Comparison of ENCODE assay signal across 25 mouse cellular contexts in genomic region chr12:64976191-64976590, GRCm38 (mm10). TPM values are rescaled to one million over a fixed set of nuclear protein-coding genes. Genes with fewer than 3 reads are reported as not detected.
A peak's percentile ranks its signal among the peaks of the same experiment; 100 is the strongest.
DNase-seq lines count a peak whose midpoint lies in the region; ATAC-seq and TF ChIP-seq lines count a peak whose summit lies in the region.
"Had no signal": no experiment of that assay in that cellular context is flagged by ENCODE, and none has a peak within 500 bp of the region (broad histone marks: within the 10 kb centered on the region; RNA-seq: fewer than 3 reads in every experiment).

No protein-coding gene starts in this region.

- intact Hi-C loops in left cerebral cortex, postnatal 36 days (cut with DNase I): no loop called here

- H3ac ChIP-seq in C2C12 (ENCODE audit: control insufficient read depth, insufficient read length, low read depth): no peak overlapping the region

- in situ Hi-C loops in Patski (cut with MboI; ENCODE audit: low pct_unique_long_range_greater_than_20kb): no loop called here

- peaks cover 50% of the 10 kb centered on the region for H3K36me3 ChIP-seq in C2C12 (ENCODE audit: control insufficient read depth, insufficient read depth)

- H3K27me3 ChIP-seq in C2C12 (ENCODE audit: control insufficient read depth, insufficient read depth, insufficient read length): no peaks in the 10 kb centered on the region
- H3K27me3 ChIP-seq in Patski: no peaks in the 10 kb centered on the region
- H3K27me3 ChIP-seq: embryonic facial prominence, embryonic 12.5 days; embryonic facial prominence, embryonic 15.5 days; forebrain, embryonic 15.5 days; hindbrain, embryonic 13.5 days had no signal

- CTCF ChIA-PET in Patski (lab: Charles Lee): no interaction called here

- H3K4me3 ChIP-seq in C2C12 (ENCODE audit: insufficient read depth, poor library complexity, severe bottlenecking): no peak overlapping the region
- H3K4me3 ChIP-seq: embryonic facial prominence, embryonic 12.5 days; embryonic facial prominence, embryonic 15.5 days; forebrain, embryonic 15.5 days; hindbrain, embryonic 10.5 days; hindbrain, embryonic 13.5 days had no signal

- no peak for TF ChIP-seq CTCF in C2C12 (IDR thresholded peaks at IDR 0.05; ENCODE audit: control insufficient read depth, insufficient read depth, insufficient read length)
- TF ChIP-seq CTCF in Patski (IDR thresholded peaks at IDR 0.05): no peak

- peak; percentile 51 for ATAC-seq in Patski
- peak; percentile 54 for ATAC-seq in granulocyte monocyte progenitor cell, adult 5-6 weeks (replicated peaks; ENCODE audit: poor library complexity, severe bottlenecking)
- ATAC-seq in frontal cortex, adult (ENCODE audit: low TSS enrichment): no peak
- ATAC-seq: forebrain, embryonic 15.5 days; hindbrain, embryonic 16.5 days; intestine, embryonic 16.5 days had no signal

- POLR2A ChIA-PET in Patski (lab: Charles Lee): no interaction called here

- H3K79me3 ChIP-seq in C2C12 (ENCODE audit: low read depth): peaks cover 47% of the 10 kb centered on the region

- DNase-seq in 3T3-L1 (ENCODE audit: low read depth, low spot score): peak; percentile 36
- DNase-seq in Patski (ENCODE audit: low read depth, low spot score): no peak
- DNase-seq in left cerebral cortex, postnatal 36 days (ENCODE audit: low spot score in 2 of 2): no peak
- no peak for DNase-seq in heart, postnatal 4 days
- DNase-seq in right cerebral cortex, postnatal 36 days (ENCODE audit: low spot score in 2 of 2): no peak
- DNase-seq: adrenal gland, adult 8-10 months; adrenal gland, postnatal 25 days; cerebellum, adult 18-20 months; cerebellum, adult 9-10 months; cerebellum, postnatal 14 days; gastrocnemius, postnatal 10 days; gastrocnemius, postnatal 36 days; heart, adult 11 months; kidney, adult 18-20 months; kidney, adult 9 months had no signal

- H3K79me2 ChIP-seq in C2C12 (ENCODE audit: control insufficient read depth, insufficient read depth): peaks cover 72% of the 10 kb centered on the region

TF ChIP-seq in C2C12, 6 proteins besides CTCF, POLR2A, EP300 and RAD21:
- TF ChIP-seq FOSL1 (IDR thresholded peaks at IDR 0.05; ENCODE audit: insufficient read depth, low read length, poor library complexity, severe bottlenecking) (no peak), CEBPB (IDR thresholded peaks at IDR 0.05; ENCODE audit: low read depth) (peak; percentile 69), USF1 (IDR thresholded peaks at IDR 0.05; ENCODE audit: low read depth) (no peak), MYOG (IDR thresholded peaks at IDR 0.05; ENCODE audit: control insufficient read depth, extremely low read depth, insufficient read length) (no peak)

RNA-seq across cellular contexts. Expression of gene Togaram1, which starts 10.6 kb away (rescaled TPM):
- polyA plus RNA-seq in C2C12 (2012; fragmentation: generic; extraction: Trizol) (3.9 TPM), Patski (2021) (16.9 TPM)
- 24.3 and 29.4 TPM in 2 replicates for total RNA-seq in granulocyte monocyte progenitor cell, adult 5-6 weeks (2014; fragmentation: Nextera tagmentation)
- total RNA-seq in granulocyte monocyte progenitor cell, adult 5-6 weeks (2017): 29.2 and 64.3 TPM in 2 replicates
- 10 to 100 TPM; 48.8 to 56.1 TPM for total RNA-seq in left cerebral cortex, postnatal 36 days (2021)
- 10 to 100 TPM; 16.5 to 18.9 TPM for total RNA-seq in heart, postnatal 4 days (2021)

RNA-seq across cellular contexts. Expression of gene Klhl28, which starts 10.9 kb away (rescaled TPM):
- polyA plus RNA-seq in C2C12 (2012; fragmentation: generic; extraction: Trizol) (0.77 TPM), Patski (2021) (7.5 TPM)
- 7.1 and 9.4 TPM in 2 replicates for total RNA-seq in granulocyte monocyte progenitor cell, adult 5-6 weeks (2014; fragmentation: Nextera tagmentation)
- total RNA-seq in granulocyte monocyte progenitor cell, adult 5-6 weeks (2017): 9.0 and 10.0 TPM in 2 replicates
- total RNA-seq in left cerebral cortex, postnatal 36 days (2021): 10 to 100 TPM; 21.1 to 23.0 TPM
- 10 to 100 TPM; 12.9 to 13.0 TPM for total RNA-seq in heart, postnatal 4 days (2021)

RNA-seq across cellular contexts. Expression of gene Gm527, which starts 58.5 kb away (rescaled TPM):
- polyA plus RNA-seq in C2C12 (2012; fragmentation: generic; extraction: Trizol) (1.5 TPM), Patski (2021) (2.6 TPM)
- not detected in 2 replicates for total RNA-seq in granulocyte monocyte progenitor cell, adult 5-6 weeks (2014; fragmentation: Nextera tagmentation)
- 0.73 and 3.9 TPM in 2 replicates for total RNA-seq in granulocyte monocyte progenitor cell, adult 5-6 weeks (2017)
- total RNA-seq in left cerebral cortex, postnatal 36 days (2021): 10 to 100 TPM; 13.7 to 16.5 TPM
- total RNA-seq in heart, postnatal 4 days (2021): 1 to 10 TPM; 3.8 to 4.9 TPM

RNA-seq across cellular contexts. Expression of gene Prpf39, which starts 59.9 kb away (rescaled TPM):
- polyA plus RNA-seq in C2C12 (2012; fragmentation: generic; extraction: Trizol) (4.3 TPM), Patski (2021) (34.8 TPM)
- total RNA-seq in granulocyte monocyte progenitor cell, adult 5-6 weeks (2014; fragmentation: Nextera tagmentation): 52.5 and 55.4 TPM in 2 replicates
- 73.2 and 91.2 TPM in 2 replicates for total RNA-seq in granulocyte monocyte progenitor cell, adult 5-6 weeks (2017)
- total RNA-seq in left cerebral cortex, postnatal 36 days (2021): 10 to 100 TPM; 27.0 to 48.3 TPM
- total RNA-seq in heart, postnatal 4 days (2021): 10 to 100 TPM; 24.4 to 26.3 TPM
